Mouse (Mus musculus) cerebellum, adult 18-20 months (tissue): ENCODE data around the gene Vdac1.
A peak's percentile ranks its signal among the peaks of the same experiment; 100 is the strongest.

Experiments
- DNase-seq, 2 experiments: peaks; one replicate each; pipeline ENCODE4 v3.0.0; 2021

The Vdac1 gene

DNA sequence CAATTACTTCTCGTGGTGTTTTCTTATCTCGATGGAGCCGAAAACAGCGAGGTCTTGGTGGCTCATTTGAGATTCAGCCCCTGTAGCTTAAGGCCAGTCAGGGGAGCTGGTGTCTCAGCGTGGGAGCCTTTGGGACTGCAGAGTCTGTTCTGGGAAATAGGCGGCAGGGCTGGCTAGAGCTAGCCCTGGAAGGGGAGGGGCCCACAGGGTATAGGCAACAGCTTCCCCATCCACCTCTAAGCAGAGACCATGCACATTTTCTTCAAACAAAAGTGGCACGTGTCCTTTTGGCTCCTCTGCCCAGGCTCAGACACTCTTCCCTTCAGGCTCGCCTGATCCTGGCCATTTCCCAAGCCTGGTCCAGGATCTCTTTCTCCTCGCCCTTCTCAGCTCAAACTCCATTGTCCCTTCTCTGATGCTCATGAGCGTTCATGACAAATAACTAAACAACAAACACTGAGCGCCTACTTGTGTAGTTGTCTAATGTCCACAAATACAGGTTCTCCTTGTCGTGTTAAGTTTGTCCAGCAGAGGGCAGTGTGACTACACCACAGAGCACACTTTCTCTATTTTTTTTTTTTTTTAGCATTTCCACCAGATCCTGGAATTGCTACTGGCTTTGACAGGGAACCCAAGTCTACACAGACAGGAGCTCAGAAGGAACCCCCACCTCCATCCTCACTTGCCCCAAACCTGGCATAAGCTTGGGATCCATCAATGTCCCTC, 60.6 kb downstream of the Vdac1 start:
- DNase-seq: peak; percentile 46 to 72

DNA sequence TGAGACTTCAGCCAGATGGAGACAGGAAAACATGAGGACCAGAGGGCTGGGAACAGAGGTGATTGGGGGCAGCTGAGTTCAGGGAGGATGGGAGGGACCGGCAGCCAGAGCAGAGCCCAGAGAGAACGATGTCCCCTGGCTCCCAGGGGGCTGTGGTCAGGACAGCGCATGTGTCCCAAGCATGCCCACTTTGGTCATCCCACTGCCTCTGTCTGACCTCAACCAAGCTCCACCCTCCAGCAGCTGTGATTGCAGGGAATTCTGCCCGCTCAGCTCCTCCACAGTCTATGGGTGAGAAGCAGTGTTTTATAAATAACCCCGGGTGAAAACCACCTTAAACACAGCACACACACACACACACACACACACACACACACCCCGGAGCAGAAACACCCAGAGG, 68.8 kb downstream of the Vdac1 start:
- no peak for DNase-seq

DNA sequence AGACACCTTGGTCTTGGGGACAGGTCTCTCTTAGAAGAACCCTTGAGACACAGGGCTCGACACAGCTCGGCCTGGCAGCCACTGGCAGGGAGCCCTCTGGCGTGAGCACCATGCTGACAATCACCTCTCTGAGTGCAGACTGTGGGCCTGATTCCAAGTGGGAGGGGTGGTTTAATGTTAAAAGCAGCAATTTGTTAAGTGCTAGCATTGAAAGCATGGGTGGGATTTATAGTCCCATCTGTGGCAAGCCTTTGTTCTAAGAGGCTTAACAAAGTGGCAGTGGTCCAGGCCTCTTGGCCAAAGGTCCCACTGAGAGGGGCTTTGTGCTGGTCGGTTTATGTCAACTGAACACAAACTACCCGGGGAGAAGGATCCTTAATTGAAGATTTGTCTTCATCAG, 70.9 kb downstream of the Vdac1 start:
- DNase-seq: no peak

DNA sequence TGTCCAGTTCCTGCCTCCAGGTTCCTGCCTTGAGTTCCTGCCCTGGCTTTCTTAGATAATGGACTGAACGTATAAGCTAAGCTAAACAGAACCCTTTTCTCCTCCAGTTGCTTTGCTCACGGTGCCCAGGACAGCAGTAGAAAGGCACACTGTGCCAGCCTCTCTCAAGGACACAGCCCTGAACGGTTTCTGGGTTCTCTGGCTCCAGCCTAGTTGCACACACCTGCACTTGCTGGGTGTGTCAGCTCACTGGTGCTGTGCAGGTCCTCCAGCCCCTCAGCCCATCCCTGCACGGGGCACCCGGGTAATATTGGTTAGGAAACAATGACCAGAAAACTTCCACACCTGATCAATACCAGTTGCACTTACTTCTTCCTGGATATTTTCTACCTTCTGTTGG, 71.5 kb downstream of the Vdac1 start:
- DNase-seq: no peak

DNA sequence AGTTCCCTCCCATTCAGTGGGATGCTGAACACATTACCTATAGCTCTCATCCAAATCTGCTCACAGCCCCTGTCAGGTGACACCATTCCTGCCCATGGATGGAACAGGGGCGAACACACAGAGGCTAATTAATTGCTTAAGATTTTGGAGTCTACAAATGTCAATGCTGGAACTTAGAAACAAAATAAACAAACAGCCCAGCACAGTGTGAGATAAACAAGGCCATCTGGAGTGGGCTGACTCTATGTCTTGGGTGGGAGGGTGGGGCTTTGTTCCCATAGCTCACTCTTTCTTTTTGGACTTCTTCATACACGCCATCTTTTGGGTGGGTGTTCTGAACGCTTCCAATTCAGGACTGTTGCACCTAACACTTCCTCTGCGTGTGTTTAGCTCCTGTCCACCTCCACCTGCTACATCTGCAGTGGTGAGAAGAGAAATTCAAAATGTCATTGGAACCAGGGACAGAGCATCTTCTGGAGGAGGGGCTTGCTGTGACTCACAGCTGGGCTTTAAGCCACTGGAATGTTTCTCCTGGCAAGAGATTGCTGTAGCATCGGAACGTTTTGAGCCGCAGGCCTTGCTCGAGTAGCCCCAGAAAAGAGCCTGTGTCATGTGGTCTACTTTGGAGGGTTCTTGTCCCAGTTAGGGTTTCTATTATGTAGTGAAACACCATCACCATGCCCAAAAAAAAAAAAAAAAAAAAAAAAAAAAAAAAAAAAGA, 72.6 kb downstream of the Vdac1 start:
- no peak for DNase-seq

DNA sequence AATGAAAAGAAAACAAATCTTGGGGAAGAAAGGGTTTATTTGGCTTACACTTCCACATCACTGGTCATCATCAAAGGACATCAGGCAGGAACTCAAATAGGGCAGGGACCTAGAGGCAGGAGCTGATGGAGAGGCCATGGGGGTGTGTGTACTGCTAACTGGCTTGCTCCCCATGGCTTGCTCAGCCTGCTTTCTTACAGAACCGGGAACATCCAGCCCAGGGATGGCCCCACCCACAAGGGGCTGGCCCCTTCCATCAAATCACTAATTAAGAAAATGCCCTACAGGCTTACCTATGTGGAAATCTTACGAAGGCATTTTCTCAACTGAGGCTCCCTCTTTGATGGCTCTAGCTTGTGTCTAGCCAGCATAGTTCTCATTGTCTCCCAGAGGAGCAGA, 73.1 kb downstream of the Vdac1 start:
- no peak for DNase-seq

DNA sequence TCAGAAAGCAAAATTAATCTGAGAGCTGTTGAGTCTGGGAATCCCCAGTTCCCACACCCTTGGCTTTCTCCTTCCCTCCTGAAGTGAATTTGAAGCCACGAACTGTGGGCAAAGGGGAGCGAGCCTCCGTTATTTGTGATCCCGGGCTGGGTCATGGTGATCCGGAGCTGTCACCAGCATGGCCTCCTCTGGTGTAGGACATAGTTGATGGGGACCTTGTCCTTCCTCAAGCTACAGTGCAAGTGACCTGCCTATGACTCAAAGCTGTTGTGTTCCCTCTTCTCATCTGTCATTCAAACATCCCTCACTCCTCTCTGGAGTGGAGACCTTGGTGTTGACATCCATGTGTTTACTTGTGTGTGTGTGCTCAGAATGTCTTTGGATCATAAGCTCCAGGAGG, 74.8 kb downstream of the Vdac1 start:
- DNase-seq: no peak

DNA sequence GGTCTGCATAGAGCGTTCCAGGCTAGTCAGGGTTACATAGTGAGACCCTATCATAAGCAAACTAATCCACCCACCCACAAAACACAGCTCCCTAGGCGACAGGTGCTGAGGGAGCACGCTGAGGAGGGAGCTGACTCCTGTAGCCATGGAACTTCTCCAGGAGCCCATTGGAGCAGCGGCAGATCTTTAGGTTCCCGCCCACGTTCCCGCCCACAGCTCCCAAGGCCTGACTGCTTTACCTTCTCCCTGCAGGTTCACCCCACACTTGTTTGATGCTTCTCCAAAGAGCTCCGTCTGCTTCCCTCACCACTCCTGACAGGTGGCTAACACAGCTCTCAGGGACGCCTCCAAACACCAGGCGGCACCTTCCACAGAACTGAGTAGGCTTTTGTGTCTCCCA, 76.5 kb downstream of the Vdac1 start:
- DNase-seq: no peak
